Mouse (Mus musculus) WW6 (cell line): ENCODE measurements around the gene Ern1.
"Not testable (repeated sequence)": the region's sequence is repeated elsewhere in the genome, so short reads cannot be mapped to it uniquely, and the experiment has no call there.

Source experiments
- DNase-seq: peaks from one replicate; pipeline ENCODE4 v3.0.0-alpha.2; 2013; ENCODE audit warnings: low read depth, low spot score

Ern1 gene

GRCm38 (mm10) chr11:106502631-106503424 lies 15.2 kb upstream of the Ern1 start:
- no peak for DNase-seq

- DNase-seq, result no peak
These were observed 14.5 kb upstream of the Ern1 start for GRCm38 (mm10) chr11:106502159-106502505.

GRCm38 (mm10) chr11:106501308-106502158 lies 13.9 kb upstream of the Ern1 start:
- no peak for DNase-seq

- peak; percentile 93 for DNase-seq
These were observed 13.0 kb upstream of the Ern1 start for GRCm38 (mm10) chr11:106500393-106501307.

GRCm38 (mm10) chr11:106498739-106499379 lies 11.2 kb upstream of the Ern1 start:
- DNase-seq, result no peak

DNA sequence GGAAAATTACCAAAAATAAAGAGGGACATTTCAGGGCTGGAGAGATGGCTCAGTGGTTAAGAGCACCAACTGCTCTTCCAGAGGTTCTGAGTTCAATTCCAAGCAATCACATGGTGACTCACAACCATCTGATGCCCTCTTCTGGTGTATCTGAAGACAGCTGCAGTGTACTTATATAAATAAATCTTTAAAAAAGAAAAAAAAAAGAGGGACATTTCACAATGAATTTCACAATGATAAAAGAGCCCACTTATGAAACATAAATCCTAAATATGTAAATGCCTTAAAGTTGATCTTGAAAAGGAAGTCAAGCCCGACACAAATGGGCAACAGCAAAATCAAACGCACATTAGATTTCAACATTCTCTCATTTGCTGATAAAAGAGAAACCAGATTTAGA lies 10.3 kb upstream of the Ern1 start:
- no peak for DNase-seq

- DNase-seq, result not testable (repeated sequence)
These were observed 9.4 kb upstream of the Ern1 start for GRCm38 (mm10) chr11:106497009-106497408.

DNA sequence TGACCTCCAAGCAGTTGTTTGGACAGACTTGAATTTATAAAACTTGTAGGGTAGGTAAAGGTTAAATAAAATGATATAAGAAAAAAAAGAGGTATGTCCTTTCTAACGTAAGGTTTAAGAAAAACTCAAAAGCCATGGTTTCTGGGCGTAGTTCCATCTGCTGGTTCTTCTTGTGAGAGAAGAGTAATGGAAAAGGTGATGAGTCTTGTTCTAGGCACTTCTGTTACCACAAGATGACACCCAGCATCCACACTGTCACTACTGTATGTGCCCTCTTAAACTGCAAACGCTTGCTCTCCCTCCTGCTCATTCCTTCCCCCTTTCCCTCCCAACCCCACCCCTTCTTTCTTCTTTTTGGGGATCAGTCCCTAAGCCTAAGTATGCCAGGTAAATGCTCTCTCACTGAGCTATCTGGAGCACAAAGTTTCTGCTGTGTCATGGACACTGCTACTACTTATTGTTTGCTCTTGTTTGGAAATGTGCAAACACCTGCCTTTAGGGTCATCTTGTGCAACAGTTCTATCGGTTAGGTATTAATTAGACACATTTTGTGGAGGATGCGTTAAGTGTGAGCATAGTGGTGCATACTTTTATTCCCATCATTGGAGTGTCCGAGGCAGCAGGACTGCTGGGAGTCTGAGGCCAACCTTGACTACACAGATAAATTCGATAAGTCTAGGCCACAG lies 5.5 kb upstream of the Ern1 start:
- no peak for DNase-seq

- DNase-seq, result no peak
These were observed 3.7 kb upstream of the Ern1 start for GRCm38 (mm10) chr11:106491393-106491792.

DNA sequence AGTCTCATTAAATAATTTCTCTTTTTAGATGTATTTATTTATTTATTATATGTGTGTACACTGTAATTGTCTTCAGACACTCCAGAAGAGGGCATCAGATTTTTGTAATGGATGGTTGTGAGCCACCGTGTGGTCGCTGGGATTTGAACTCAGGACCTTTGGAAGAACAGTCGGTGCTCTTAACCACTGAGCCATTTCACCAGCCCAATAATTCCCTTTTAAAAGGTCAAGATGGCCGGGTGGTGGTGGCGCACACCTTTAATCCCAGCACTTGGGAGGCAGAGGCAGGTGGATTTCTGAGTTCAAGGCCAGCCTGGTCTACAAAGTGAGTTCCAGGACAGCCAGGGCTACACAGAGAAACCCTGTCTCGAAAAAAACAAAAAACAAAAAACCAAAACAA lies 2.9 kb upstream of the Ern1 start:
- DNase-seq, result not testable (repeated sequence)

GRCm38 (mm10) chr11:106490057-106490456 lies 2.4 kb upstream of the Ern1 start:
- DNase-seq, result no peak

DNA sequence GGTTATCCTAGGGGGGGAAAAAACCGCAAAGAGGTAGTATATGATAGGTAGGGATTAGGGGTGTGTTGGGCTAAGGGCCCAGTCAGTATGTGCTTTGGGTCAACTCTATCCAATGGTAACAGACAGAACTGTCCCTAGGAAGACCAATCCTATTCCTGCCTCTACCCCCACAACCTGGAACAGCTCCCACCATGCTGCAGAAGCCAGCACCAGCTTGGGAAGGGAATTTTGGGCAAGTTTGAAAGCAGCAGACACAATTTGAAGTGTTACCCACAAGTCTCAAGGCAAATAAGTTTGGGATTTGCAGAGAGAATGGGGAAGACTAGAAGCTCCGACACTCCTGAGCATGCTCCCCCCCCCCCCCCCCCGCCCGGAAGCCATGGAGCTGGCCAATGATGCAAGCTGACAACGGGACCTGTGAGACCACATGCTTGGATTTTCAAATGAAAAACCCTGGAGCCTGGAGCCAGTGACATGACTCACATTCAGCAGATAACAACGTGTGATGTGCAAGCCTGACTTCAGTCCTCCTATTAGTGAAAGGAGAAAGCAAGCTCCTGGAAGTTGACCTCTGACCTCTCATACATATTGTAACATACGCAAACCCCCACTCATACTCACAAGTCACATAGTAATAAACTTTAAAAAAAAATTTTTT lies 1.5 kb upstream of the Ern1 start:
- DNase-seq, result no peak

DNA sequence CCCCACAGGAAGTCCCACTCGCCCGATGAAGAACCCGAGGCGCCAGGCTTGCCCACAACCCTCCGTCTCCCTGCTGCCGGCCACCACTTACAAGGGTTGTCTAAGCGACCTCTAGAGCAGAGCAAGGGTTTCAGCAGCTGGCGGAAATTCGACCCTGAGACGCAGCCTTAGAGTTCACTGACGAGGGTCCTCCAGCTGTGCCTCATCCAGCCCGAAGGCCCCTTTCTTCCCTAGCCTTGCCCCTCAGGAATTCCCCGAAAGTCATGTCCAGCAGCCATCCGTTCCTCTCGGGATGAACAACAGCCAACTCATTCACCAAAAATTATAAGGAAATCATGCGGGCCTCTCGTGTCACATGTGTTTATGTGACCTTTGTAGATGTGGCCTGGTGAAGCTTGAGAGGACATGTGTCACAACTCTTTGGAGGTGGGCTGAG lies 492 bp upstream of the Ern1 start:
- DNase-seq, result no peak

DNA sequence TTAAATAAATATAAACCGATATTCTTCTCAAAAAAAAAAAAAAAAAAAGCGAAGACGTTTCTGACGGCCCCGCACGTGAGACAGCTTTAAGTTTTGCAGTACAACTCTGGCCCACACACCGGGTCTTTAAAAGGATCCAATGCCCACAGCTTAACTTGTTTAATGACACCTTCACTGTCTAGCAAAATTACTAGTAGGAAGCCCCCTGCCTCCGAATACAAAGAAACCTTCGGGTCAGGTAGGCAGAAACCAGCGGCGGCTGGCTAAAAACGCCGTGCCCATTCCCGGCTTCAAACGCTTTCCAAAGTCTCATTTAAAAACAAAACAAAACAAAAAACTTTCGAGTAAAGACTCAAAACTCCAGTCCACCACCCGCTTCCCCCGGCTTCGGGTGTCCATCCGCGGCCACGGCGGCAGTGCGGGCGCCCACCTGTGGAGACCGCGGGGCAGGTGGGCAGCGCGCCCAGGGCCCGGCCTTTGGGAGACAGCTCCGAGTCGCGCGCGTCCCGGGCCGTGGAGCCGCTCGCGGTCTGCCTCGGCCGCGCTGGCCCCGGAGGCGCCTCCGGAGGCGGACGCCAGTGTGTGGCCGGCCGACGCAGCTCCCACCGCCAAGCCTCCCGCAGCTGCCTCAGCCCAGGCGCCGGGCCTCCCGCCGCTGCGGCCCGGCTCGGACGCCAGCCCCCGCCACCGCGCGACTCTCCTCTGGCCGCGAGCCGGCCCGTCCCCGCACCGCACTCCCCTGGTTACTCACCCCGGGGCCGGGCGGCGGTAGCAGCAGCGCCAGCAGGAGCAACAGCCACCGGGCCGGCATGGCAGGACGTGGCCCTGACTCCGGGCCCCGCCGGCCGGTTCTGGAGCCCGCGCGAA lies 553 bp downstream of the Ern1 start:
- DNase-seq, result no peak

DNA sequence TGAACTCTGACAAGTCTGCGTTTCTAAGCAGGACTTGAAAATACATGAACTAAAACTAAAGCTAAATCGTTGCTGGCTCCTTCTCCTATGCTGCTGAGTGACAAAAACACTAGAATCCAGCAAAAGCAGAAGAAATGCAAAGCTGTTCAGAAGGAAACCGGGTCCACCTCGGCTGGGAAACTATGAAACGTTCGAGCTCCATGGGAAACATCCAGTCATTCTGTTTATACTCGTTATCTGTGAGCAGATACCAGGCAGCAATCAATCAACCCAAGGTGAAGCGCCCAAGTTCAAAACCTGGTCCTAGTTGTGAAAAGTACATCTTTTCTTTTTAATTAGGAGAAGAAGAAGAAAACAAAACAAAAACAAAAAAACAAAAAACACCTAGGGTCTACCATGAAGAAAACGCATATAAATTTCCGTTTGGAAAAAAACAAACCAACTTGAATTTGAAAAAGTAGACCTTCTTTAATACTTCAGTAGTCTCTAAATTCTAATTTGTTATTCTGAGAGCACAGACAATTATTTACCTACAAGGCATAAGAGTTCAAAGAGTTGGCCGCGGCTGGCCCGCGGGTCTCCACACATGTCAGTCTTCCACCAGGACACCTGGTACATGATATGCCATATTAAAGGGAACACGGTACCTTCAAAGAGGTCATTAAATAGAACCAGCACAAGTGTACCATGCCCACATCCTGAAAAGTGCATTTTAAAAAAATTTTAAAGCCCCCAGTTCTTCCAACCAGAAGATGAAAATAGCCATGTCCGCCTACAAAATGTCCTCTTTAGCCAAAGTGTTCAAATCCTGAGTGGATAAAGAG lies 1.4 kb downstream of the Ern1 start:
- no peak for DNase-seq

DNA sequence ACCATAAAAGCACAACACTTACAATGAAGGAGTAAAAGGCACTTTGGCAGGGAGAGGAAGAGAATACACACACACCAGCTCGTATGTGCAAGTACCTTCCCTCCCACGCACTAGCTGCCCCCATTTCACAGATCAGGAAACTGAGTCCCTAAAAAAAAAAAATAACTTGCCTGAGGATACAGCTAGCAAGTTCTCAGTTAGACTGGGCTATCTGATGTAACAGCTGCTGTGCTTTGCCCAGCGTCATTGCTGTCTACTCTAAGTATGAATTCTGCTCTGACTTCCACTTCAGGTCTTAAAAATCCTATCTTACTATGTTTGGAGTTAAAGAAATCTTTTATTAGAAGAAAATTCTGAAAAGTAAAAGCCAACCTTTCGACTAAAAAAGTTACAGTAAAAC lies 2.0 kb downstream of the Ern1 start:
- no peak for DNase-seq

DNA sequence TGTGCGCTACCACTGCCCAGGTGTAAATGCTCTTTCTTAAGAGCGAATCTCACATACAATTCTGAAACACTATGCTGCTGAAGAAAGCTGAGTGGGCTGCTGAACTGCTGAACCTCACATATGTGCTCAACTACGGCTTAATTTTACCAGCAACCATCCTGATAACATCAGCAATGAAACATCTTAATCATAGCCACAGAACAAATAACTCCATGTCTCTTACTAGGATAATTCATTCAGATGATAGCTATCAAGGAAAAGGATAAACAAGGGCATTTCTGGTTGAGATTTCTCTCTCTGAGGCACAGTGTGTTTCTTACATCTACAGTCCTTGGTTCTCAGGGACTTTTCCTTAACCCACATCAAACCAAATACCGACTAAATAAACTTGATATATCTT lies 2.8 kb downstream of the Ern1 start:
- no peak for DNase-seq

DNA sequence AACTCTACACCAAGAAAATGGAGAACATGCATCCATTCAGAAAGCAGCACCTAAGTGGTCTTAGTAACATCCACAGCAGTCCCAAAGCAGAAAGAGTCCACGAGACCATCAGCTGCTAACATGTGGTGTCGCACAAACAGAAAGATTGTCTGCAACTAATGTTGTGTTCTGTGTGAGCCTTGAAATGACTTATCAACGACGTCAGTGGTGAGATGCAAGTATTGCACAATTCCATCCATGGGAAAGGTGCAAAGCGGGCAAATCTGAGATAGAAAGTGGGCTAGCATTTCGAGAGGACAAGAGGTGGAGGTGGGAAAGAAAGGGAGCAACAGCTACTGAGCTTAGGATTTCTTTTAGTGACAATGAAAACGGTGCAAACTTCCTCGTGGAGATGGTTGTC lies 4.8 kb downstream of the Ern1 start:
- no peak for DNase-seq
